Mouse (Mus musculus): ENCODE data around the gene Myrip. TPM values are rescaled to one million over a fixed set of nuclear protein-coding genes. Genes with fewer than 3 reads are reported as not detected.
"Not testable (repeated sequence)": the region's sequence is repeated elsewhere in the genome, so short reads cannot be mapped to it uniquely, and the experiment has no call there.

Gene Myrip
- total RNA-seq (2012; rRNA removed) = 0.40 and 0.63 TPM in 2 replicates

- H3K9ac ChIP-seq (ENCODE audit: insufficient read depth, low read depth, low read length, poor library complexity, severe bottlenecking); H3K27ac ChIP-seq (ENCODE audit: insufficient read depth, low read depth, low read length, poor library complexity, severe bottlenecking); H3K9me3 ChIP-seq (ENCODE audit: control insufficient read depth, insufficient read depth, low read depth, low read length); H3K4me3 ChIP-seq (ENCODE audit: insufficient read depth in 1 of 2, low read depth in 1 of 2, low read length in 2 of 2, poor library complexity in 1 of 2, severe bottlenecking in 1 of 2); in situ Hi-C loops (cut with MboI; ENCODE audit: low sequenced_read_pairs in 2 of 2, unreplicated experiment in 2 of 2); H3K4me1 ChIP-seq (ENCODE audit: control insufficient read depth in 2 of 2, insufficient read depth in 2 of 2, low read length in 2 of 2, poor library complexity in 1 of 2); H3K36me3 ChIP-seq (ENCODE audit: control insufficient read depth, insufficient read depth, low read length, poor library complexity, severe bottlenecking); DNase-seq (ENCODE audit: low read depth, low spot score): not testable (repeated sequence)
Measured at GRCm38 (mm10) chr9:120301213-120301612, at the start of gene Myrip. Gene Myrip, plus strand, starts transcription at chr9:120301513.

DNA sequence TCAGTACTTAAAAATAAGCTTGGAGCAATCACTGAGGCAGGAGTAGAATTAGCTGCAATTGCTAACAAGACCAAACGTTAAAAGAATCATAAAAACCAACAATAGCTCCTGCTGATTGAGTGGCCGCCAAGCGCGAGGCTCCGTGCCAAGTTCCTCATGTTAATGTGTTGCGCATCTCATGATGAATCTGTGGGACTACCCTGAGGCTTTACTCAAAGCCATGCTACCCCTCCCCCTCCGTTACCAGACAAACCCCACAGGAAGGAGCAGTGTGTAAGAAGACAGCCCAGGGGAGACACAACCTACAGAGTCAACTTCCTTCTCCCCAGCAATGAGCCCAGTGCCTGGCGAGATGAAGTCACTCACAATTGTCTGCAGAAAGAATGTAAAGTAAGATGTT lies 41.5 kb upstream of the Myrip start:
- no peak for DNase-seq (ENCODE audit: low read depth, low spot score)
- Histone ChIP-seq H3K4me1 (ENCODE audit: control insufficient read depth in 2 of 2, insufficient read depth in 2 of 2, low read length in 2 of 2, poor library complexity in 1 of 2) (no peaks in the 10 kb centered on the region), H3K4me3 (ENCODE audit: insufficient read depth in 1 of 2, low read depth in 1 of 2, low read length in 2 of 2, poor library complexity in 1 of 2, severe bottlenecking in 1 of 2) (no peak overlapping the region), H3K27ac (ENCODE audit: insufficient read depth, low read depth, low read length, poor library complexity, severe bottlenecking) (no peak overlapping the region), H3K9ac (ENCODE audit: insufficient read depth, low read depth, low read length, poor library complexity, severe bottlenecking) (no peak overlapping the region), H3K9me3 (ENCODE audit: control insufficient read depth, insufficient read depth, low read depth, low read length) (no peaks in the 10 kb centered on the region), H3K36me3 (ENCODE audit: control insufficient read depth, insufficient read depth, low read length, poor library complexity, severe bottlenecking) (no peaks in the 10 kb centered on the region)
- in situ Hi-C loops (cut with MboI; ENCODE audit: low sequenced_read_pairs in 2 of 2, unreplicated experiment in 2 of 2) = no loop called here
- TF ChIP-seq MAFK (IDR thresholded peaks at IDR 0.05; ENCODE audit: insufficient read depth, low read depth, low read length) = no peak
- TF ChIP-seq HCFC1 (IDR thresholded peaks at IDR 0.05; ENCODE audit: borderline replicate concordance, insufficient read depth, low read length) = no peak
- no peak for TF ChIP-seq ZC3H11A (IDR thresholded peaks at IDR 0.05; ENCODE audit: borderline replicate concordance, low read depth, low read length)
- TF ChIP-seq CHD2 (IDR thresholded peaks at IDR 0.05; ENCODE audit: low read depth, low read length) = no peak
- TF ChIP-seq ZNF384 (IDR thresholded peaks at IDR 0.05; ENCODE audit: low read depth, low read length) = no peak

- no peak overlapping the region for H3K27ac ChIP-seq (ENCODE audit: insufficient read depth, low read depth, low read length, poor library complexity, severe bottlenecking)
- no peak for DNase-seq (ENCODE audit: low read depth, low spot score)
- no peaks in the 10 kb centered on the region for H3K36me3 ChIP-seq (ENCODE audit: control insufficient read depth, insufficient read depth, low read length, poor library complexity, severe bottlenecking)
- no peak overlapping the region for H3K9ac ChIP-seq (ENCODE audit: insufficient read depth, low read depth, low read length, poor library complexity, severe bottlenecking)
- TF ChIP-seq ZC3H11A (IDR thresholded peaks at IDR 0.05; ENCODE audit: borderline replicate concordance, low read depth, low read length) (no peak), MAFK (IDR thresholded peaks at IDR 0.05; ENCODE audit: insufficient read depth, low read depth, low read length) (no peak), ZNF384 (IDR thresholded peaks at IDR 0.05; ENCODE audit: low read depth, low read length) (no peak), CHD2 (IDR thresholded peaks at IDR 0.05; ENCODE audit: low read depth, low read length) (no peak), HCFC1 (IDR thresholded peaks at IDR 0.05; ENCODE audit: borderline replicate concordance, insufficient read depth, low read length) (no peak)
- in situ Hi-C loops (cut with MboI; ENCODE audit: low sequenced_read_pairs in 2 of 2, unreplicated experiment in 2 of 2) = no loop called here
- no peaks in the 10 kb centered on the region for H3K9me3 ChIP-seq (ENCODE audit: control insufficient read depth, insufficient read depth, low read depth, low read length)
- no peaks in the 10 kb centered on the region for H3K4me1 ChIP-seq (ENCODE audit: control insufficient read depth in 2 of 2, insufficient read depth in 2 of 2, low read length in 2 of 2, poor library complexity in 1 of 2)
- H3K4me3 ChIP-seq (ENCODE audit: insufficient read depth in 1 of 2, low read depth in 1 of 2, low read length in 2 of 2, poor library complexity in 1 of 2, severe bottlenecking in 1 of 2) = no peak overlapping the region
Measured at GRCm38 (mm10) chr9:120263994-120264393, 37.3 kb upstream of the Myrip start.

DNA sequence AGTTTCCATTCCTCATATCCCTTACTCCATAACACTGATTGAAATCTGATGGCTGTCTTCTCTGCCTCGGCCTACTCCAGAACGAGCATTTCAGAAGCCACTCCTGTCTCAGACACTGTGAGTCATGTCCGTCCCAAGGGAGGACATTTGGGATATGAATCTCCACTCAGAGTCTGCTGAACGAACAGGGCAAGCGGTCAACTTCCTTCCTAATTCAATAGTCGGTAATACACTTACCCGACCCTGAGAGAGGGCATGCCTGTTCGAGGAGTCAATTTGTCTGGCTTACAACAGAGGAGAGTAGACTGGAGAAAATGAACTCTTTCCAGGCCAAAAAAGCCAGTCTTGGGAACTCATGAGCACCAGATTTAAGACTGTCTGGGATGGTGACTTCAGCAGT lies 28.2 kb upstream of the Myrip start:
- TF ChIP-seq MAFK (IDR thresholded peaks at IDR 0.05; ENCODE audit: insufficient read depth, low read depth, low read length) (no peak), ZNF384 (IDR thresholded peaks at IDR 0.05; ENCODE audit: low read depth, low read length) (no peak), HCFC1 (IDR thresholded peaks at IDR 0.05; ENCODE audit: borderline replicate concordance, insufficient read depth, low read length) (no peak), ZC3H11A (IDR thresholded peaks at IDR 0.05; ENCODE audit: borderline replicate concordance, low read depth, low read length) (no peak), CHD2 (IDR thresholded peaks at IDR 0.05; ENCODE audit: low read depth, low read length) (no peak)
- in situ Hi-C loops (cut with MboI; ENCODE audit: low sequenced_read_pairs in 2 of 2, unreplicated experiment in 2 of 2) = no loop called here
- no peak for DNase-seq (ENCODE audit: low read depth, low spot score)

GRCm38 (mm10) chr9:120275226-120275625 lies 26.1 kb upstream of the Myrip start:
- in situ Hi-C loops (cut with MboI; ENCODE audit: low sequenced_read_pairs in 2 of 2, unreplicated experiment in 2 of 2) = no loop called here
- DNase-seq (ENCODE audit: low read depth, low spot score) = no peak
- no peaks in the 10 kb centered on the region for H3K4me1 ChIP-seq (ENCODE audit: control insufficient read depth in 2 of 2, insufficient read depth in 2 of 2, low read length in 2 of 2, poor library complexity in 1 of 2)
- no peak overlapping the region for H3K4me3 ChIP-seq (ENCODE audit: insufficient read depth in 1 of 2, low read depth in 1 of 2, low read length in 2 of 2, poor library complexity in 1 of 2, severe bottlenecking in 1 of 2)
- no peaks in the 10 kb centered on the region for H3K36me3 ChIP-seq (ENCODE audit: control insufficient read depth, insufficient read depth, low read length, poor library complexity, severe bottlenecking)
- no peaks in the 10 kb centered on the region for H3K9me3 ChIP-seq (ENCODE audit: control insufficient read depth, insufficient read depth, low read depth, low read length)
- no peak overlapping the region for H3K27ac ChIP-seq (ENCODE audit: insufficient read depth, low read depth, low read length, poor library complexity, severe bottlenecking)
- H3K9ac ChIP-seq (ENCODE audit: insufficient read depth, low read depth, low read length, poor library complexity, severe bottlenecking) = no peak overlapping the region
- TF ChIP-seq ZC3H11A (IDR thresholded peaks at IDR 0.05; ENCODE audit: borderline replicate concordance, low read depth, low read length) (no peak), CHD2 (IDR thresholded peaks at IDR 0.05; ENCODE audit: low read depth, low read length) (no peak), HCFC1 (IDR thresholded peaks at IDR 0.05; ENCODE audit: borderline replicate concordance, insufficient read depth, low read length) (no peak), ZNF384 (IDR thresholded peaks at IDR 0.05; ENCODE audit: low read depth, low read length) (no peak), MAFK (IDR thresholded peaks at IDR 0.05; ENCODE audit: insufficient read depth, low read depth, low read length) (no peak)

More for the DNA sequence above, 28.2 kb upstream of the Myrip start:
- Histone ChIP-seq H3K9ac (ENCODE audit: insufficient read depth, low read depth, low read length, poor library complexity, severe bottlenecking) (no peak overlapping the region), H3K36me3 (ENCODE audit: control insufficient read depth, insufficient read depth, low read length, poor library complexity, severe bottlenecking) (no peaks in the 10 kb centered on the region), H3K9me3 (ENCODE audit: control insufficient read depth, insufficient read depth, low read depth, low read length) (no peaks in the 10 kb centered on the region), H3K4me3 (ENCODE audit: insufficient read depth in 1 of 2, low read depth in 1 of 2, low read length in 2 of 2, poor library complexity in 1 of 2, severe bottlenecking in 1 of 2) (no peak overlapping the region), H3K4me1 (ENCODE audit: control insufficient read depth in 2 of 2, insufficient read depth in 2 of 2, low read length in 2 of 2, poor library complexity in 1 of 2) (no peaks in the 10 kb centered on the region), H3K27ac (ENCODE audit: insufficient read depth, low read depth, low read length, poor library complexity, severe bottlenecking) (no peak overlapping the region)

All from ES-E14 (cell line).